Mouse (Mus musculus) midbrain, embryonic 13.5 days (tissue): Measurements from ENCODE around the gene Tnc. TPM values are rescaled to one million over a fixed set of nuclear protein-coding genes. Genes with fewer than 3 reads are reported as not detected.

Experiments
- ATAC-seq: fragments of 200-750 bp; cut with Nextera tagmentation; 2 replicates; pipeline ENCODE4 v1.8.0; 2017; ENCODE audit warnings: mild to moderate bottlenecking, moderate TSS enrichment, moderate library complexity
- H3K27ac ChIP-seq: fragments of 300-500 bp; sonication (generic); 2 replicates; pipeline ENCODE4 v1.5.1; 2015; ENCODE audit warnings: inconsistent platforms, mild to moderate bottlenecking, moderate library complexity
- H3K27me3 ChIP-seq: fragments of 300-500 bp; sonication (generic); 2 replicates; pipeline ENCODE4 v1.6.1; 2015; ENCODE audit warnings: mild to moderate bottlenecking, inconsistent platforms
- H3K36me3 ChIP-seq: fragments of 300-500 bp; sonication (generic); 2 replicates; pipeline ENCODE4 v1.6.1; 2015; ENCODE audit warnings: mild to moderate bottlenecking, inconsistent platforms
- H3K4me1 ChIP-seq: fragments of 300-500 bp; sonication (generic); replicated peaks from 2 replicates; pipeline ENCODE4 v1.6.1; 2015; ENCODE audit warnings: inconsistent platforms
- H3K4me2 ChIP-seq: fragments of 300-500 bp; sonication (generic); replicated peaks from 2 replicates; pipeline ENCODE4 v1.6.1; 2015; ENCODE audit warnings: moderate library complexity, mild to moderate bottlenecking, inconsistent platforms
- H3K4me3 ChIP-seq: fragments of 300-500 bp; sonication (generic); replicated peaks from 2 replicates; pipeline ENCODE4 v1.5.1; 2015; ENCODE audit warnings: mild to moderate bottlenecking, inconsistent platforms
- H3K9ac ChIP-seq: fragments of 300-500 bp; sonication (generic); replicated peaks from 2 replicates; pipeline ENCODE4 v1.6.1; 2015; ENCODE audit warnings: mild to moderate bottlenecking, inconsistent platforms
- H3K9me3 ChIP-seq: fragments of 300-500 bp; sonication (generic); 2 replicates; pipeline ENCODE4 v1.6.1; 2016; ENCODE audit warnings: mild to moderate bottlenecking, inconsistent platforms
- WGBS: fragments of 180-500 bp; shearing (Covaris S2); methylation state at CpG from one replicate; pipeline ENCODE4 v1.1.7; 2015; 5-methylcytosine and 5-hydroxymethylcytosine counted together
- polyA plus RNA-seq: library from polyadenylated mRNA; unstranded; fragments of >200 nt; fragmentation: Nextera tagmentation; extraction: Ambion mirVana; gene quantifications from 2 replicates; pipeline ENCODE4 v1.2.1, GENCODE M21; 2015

The Tnc gene
- polyA plus RNA-seq, 1 experiment from 2014 or later: 12.9 TPM

DNA sequence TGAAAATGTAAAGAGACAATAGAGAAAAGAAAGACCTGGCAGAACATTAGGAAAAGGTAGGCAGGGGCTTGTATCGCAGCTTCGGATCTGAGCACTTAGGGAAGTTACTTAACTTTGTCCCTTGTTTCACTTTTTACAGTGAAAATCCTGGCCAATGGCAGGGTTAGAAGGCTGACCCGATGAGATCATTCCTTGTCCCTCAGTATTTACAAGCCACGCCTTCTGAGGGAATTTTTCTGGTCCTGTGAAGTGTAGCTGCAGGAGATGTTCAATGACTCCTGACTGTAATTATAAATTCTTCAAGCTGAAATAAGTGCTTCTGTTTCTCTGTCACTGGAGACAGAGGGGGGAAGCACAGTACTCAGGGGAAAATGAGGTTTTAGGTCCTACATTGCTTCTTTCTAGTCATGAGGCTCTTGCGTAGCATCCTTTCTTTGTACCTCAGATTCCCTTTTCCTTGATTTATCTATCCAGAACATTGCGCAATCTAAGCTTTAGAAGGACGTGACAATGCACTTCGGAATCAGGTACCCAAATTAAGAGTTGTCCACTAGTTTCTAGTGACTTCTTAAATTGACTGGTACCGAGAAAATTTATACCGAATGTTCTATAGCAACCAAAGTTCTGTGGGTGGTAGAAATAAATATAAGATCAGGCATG lies 25.8 kb downstream of the Tnc start:
- H3K36me3 ChIP-seq: no peaks in the 10 kb centered on the region
- WGBS: 93% methylated on average over 10 of the region's 10 CpGs
- H3K4me1 ChIP-seq: no peaks in the 10 kb centered on the region
- no peak overlapping the region for H3K4me2 ChIP-seq
- no peak overlapping the region for H3K27ac ChIP-seq
- no peak overlapping the region for H3K4me3 ChIP-seq
- H3K9ac ChIP-seq: no peak overlapping the region
- ATAC-seq: no peak
- H3K9me3 ChIP-seq: no peaks in the 10 kb centered on the region
- no peaks in the 10 kb centered on the region for H3K27me3 ChIP-seq

DNA sequence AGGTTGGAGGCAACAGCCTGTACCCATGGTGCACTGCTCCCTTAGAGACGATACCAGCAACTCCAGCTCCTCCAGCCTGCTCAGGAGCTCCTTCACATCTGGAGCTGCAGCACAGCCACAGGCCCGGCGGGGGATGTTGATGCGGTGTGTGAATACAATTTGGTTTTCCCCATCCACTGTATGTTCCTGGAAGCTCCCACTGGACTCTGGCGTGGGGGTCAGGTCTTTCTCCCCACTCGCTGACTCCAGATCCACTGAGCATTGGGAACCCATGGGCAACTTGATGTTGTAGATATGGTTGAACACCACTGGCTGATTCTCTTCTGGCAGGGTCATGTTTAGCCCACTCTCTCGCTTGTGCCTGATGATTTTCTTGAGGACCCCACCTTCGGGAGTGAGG lies 26.7 kb downstream of the Tnc start:
- 87% methylated on average over 8 of the region's 8 CpGs for WGBS
- ATAC-seq: no peak
- H3K36me3 ChIP-seq: no peaks in the 10 kb centered on the region

DNA sequence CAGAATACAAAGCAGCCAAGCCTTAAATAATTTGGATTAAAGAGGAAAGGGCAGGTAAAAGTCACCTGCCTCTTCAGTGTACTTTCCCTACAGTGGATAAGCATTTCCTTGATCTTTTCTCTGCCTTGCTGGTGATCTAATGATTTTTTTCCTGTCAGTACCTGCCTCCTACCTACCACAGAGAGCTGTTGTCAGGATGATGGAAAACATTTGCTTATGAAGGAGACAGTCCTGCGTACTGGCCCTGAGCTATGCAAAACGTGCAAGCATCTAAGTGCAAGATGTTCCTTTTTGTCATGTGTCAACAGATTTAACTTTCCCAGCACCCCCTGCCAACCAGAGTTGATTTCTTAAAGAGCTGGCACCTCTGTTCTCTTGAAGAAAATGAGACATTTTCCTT lies 35.5 kb downstream of the Tnc start:
- H3K27ac ChIP-seq: no peak overlapping the region
- WGBS: 52% methylated on average over 2 of the region's 2 CpGs
- H3K27me3 ChIP-seq: no peaks in the 10 kb centered on the region
- H3K9ac ChIP-seq: no peak overlapping the region
- ATAC-seq: no peak
- H3K4me2 ChIP-seq: no peak overlapping the region
- no peaks in the 10 kb centered on the region for H3K9me3 ChIP-seq
- H3K4me1 ChIP-seq: no peaks in the 10 kb centered on the region
- no peaks in the 10 kb centered on the region for H3K36me3 ChIP-seq
- H3K4me3 ChIP-seq: no peak overlapping the region

More for the DNA sequence above, 26.7 kb downstream of the Tnc start:
- no peaks in the 10 kb centered on the region for H3K4me1 ChIP-seq
- no peak overlapping the region for H3K4me2 ChIP-seq
- H3K27ac ChIP-seq: no peak overlapping the region
- no peaks in the 10 kb centered on the region for H3K9me3 ChIP-seq
- H3K27me3 ChIP-seq: no peaks in the 10 kb centered on the region
- H3K4me3 ChIP-seq: no peak overlapping the region
- no peak overlapping the region for H3K9ac ChIP-seq

- Histone ChIP-seq H3K36me3 (no peaks in the 10 kb centered on the region), H3K4me1 (no peaks in the 10 kb centered on the region), H3K4me3 (no peak overlapping the region), H3K9me3 (no peaks in the 10 kb centered on the region), H3K4me2 (no peak overlapping the region), H3K27me3 (no peaks in the 10 kb centered on the region), H3K27ac (no peak overlapping the region), H3K9ac (no peak overlapping the region)
- WGBS: 91% methylated on average over 1 of the region's 1 CpGs
- no peak for ATAC-seq
These were observed 36.9 kb downstream of the Tnc start for GRCm38 (mm10) chr4:64009936-64010335.

- Histone ChIP-seq H3K9ac (no peak overlapping the region), H3K4me1 (no peaks in the 10 kb centered on the region), H3K36me3 (no peaks in the 10 kb centered on the region), H3K4me3 (no peak overlapping the region), H3K27ac (no peak overlapping the region), H3K27me3 (no peaks in the 10 kb centered on the region), H3K4me2 (no peak overlapping the region), H3K9me3 (no peaks in the 10 kb centered on the region)
- ATAC-seq: no peak
- 81% methylated on average over 4 of the region's 4 CpGs for WGBS
These were observed 41.6 kb downstream of the Tnc start for GRCm38 (mm10) chr4:64005198-64005597.

GRCm38 (mm10) chr4:64003677-64004076 lies 43.1 kb downstream of the Tnc start:
- Histone ChIP-seq H3K4me3 (no peak overlapping the region), H3K9ac (no peak overlapping the region), H3K27ac (no peak overlapping the region), H3K4me2 (no peak overlapping the region), H3K9me3 (no peaks in the 10 kb centered on the region), H3K27me3 (no peaks in the 10 kb centered on the region), H3K36me3 (no peaks in the 10 kb centered on the region), H3K4me1 (no peaks in the 10 kb centered on the region)
- 10% methylated on average over 3 of the region's 3 CpGs for WGBS
- ATAC-seq: peak; percentile 55

DNA sequence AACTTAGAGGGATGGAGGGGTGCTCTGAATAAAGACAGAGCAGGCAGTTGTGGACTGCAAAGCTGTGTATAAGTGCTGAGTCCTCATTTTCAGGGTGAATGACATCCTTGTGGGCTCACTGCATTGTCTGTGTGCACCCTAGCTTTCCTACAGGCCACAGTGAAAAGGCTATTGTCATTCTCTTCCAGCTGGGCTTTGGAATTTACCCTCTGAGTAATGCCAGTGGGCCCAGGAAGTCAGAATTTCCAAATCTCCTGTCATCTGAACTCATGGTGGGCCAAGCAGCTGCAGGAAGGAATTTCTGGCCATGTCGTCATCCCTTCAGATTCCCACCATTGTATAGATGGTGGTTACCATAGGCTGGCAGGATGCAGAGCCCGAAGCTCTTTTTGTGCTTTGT lies 44.6 kb downstream of the Tnc start:
- no peak overlapping the region for H3K9ac ChIP-seq
- H3K36me3 ChIP-seq: no peaks in the 10 kb centered on the region
- no peaks in the 10 kb centered on the region for H3K27me3 ChIP-seq
- no peaks in the 10 kb centered on the region for H3K9me3 ChIP-seq
- no peak overlapping the region for H3K4me3 ChIP-seq
- no peak for ATAC-seq
- no peak overlapping the region for H3K4me2 ChIP-seq
- 36% methylated on average over 2 of the region's 2 CpGs for WGBS
- no peak overlapping the region for H3K27ac ChIP-seq
- H3K4me1 ChIP-seq: no peaks in the 10 kb centered on the region

DNA sequence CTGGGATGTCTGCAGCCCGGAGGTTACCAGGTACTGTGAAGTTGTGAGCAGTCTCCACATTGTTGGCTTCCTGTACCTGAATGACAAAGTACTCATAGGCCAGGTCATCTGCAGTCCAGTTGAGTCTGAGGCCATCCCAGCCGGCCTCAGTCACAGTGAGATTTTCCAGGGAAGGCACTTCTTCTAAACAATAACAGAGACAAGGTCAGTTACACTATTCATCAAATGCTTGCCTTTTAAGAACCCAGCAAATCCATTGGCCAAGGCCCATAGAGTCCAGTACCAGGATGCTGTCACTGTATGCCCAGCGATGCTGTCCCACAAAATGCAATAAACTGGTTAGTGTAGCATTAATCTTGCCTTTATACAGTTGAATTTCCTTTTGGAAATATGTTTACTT lies 46.0 kb downstream of the Tnc start:
- WGBS: 90% methylated on average over 3 of the region's 3 CpGs
- ATAC-seq: no peak

GRCm38 (mm10) chr4:64000293-64000692 lies 46.5 kb downstream of the Tnc start:
- WGBS: 94% methylated on average over 4 of the region's 4 CpGs
- H3K4me1 ChIP-seq: no peaks in the 10 kb centered on the region
- no peaks in the 10 kb centered on the region for H3K9me3 ChIP-seq
- H3K36me3 ChIP-seq: no peaks in the 10 kb centered on the region
- no peak for ATAC-seq
- H3K27me3 ChIP-seq: no peaks in the 10 kb centered on the region
- no peak overlapping the region for H3K4me2 ChIP-seq
- no peak overlapping the region for H3K27ac ChIP-seq
- H3K4me3 ChIP-seq: no peak overlapping the region
- H3K9ac ChIP-seq: no peak overlapping the region

More for the DNA sequence above, 46.0 kb downstream of the Tnc start:
- H3K4me2 ChIP-seq: no peak overlapping the region
- no peaks in the 10 kb centered on the region for H3K9me3 ChIP-seq
- no peaks in the 10 kb centered on the region for H3K27me3 ChIP-seq
- H3K27ac ChIP-seq: no peak overlapping the region
- no peak overlapping the region for H3K9ac ChIP-seq
- no peak overlapping the region for H3K4me3 ChIP-seq
- no peaks in the 10 kb centered on the region for H3K4me1 ChIP-seq
- H3K36me3 ChIP-seq: no peaks in the 10 kb centered on the region

- ATAC-seq: 0 out of 2 replicates have a peak, but pooled peaks have one; percentile 53
- Histone ChIP-seq H3K9me3 (no peaks in the 10 kb centered on the region), H3K4me3 (no peak overlapping the region), H3K9ac (no peak overlapping the region), H3K4me2 (no peak overlapping the region), H3K4me1 (0 out of 2 replicates have a peak, but pooled peaks cover 7% of the 10 kb centered on the region), H3K36me3 (no peaks in the 10 kb centered on the region), H3K27ac (no peak overlapping the region; the same call in 1 of the 2 replicates), H3K27me3 (no peaks in the 10 kb centered on the region)
- 64% methylated on average over 2 of the region's 2 CpGs for WGBS
These were observed 53.2 kb downstream of the Tnc start for GRCm38 (mm10) chr4:63993462-63994113.

DNA sequence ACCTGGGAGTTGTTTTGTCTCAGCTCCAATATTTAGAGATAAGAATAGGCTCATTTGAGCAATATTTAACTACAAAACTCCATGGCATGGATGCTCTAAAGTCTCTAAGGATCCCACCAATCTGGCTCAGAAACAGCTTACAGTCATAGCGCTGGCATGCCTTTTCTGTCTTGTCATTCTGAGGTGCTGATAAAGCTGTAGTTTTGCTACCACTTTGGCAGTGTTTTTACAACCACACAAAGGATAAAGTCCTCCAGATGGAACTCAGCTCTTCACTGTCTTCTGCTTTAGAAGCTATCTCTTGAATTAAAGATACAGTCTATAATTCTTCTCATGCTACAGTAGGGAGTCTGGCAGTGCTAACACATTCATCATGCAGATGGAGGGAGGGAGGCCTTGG lies 56.6 kb downstream of the Tnc start:
- Histone ChIP-seq H3K9me3 (no peaks in the 10 kb centered on the region), H3K4me3 (no peak overlapping the region), H3K27me3 (no peaks in the 10 kb centered on the region), H3K27ac (no peak overlapping the region), H3K9ac (no peak overlapping the region), H3K36me3 (no peaks in the 10 kb centered on the region), H3K4me2 (no peak overlapping the region), H3K4me1 (0 out of 2 replicates have a peak, but pooled peaks cover 7% of the 10 kb centered on the region)
- 94% methylated on average over 1 of the region's 1 CpGs for WGBS
- ATAC-seq: no peak

DNA sequence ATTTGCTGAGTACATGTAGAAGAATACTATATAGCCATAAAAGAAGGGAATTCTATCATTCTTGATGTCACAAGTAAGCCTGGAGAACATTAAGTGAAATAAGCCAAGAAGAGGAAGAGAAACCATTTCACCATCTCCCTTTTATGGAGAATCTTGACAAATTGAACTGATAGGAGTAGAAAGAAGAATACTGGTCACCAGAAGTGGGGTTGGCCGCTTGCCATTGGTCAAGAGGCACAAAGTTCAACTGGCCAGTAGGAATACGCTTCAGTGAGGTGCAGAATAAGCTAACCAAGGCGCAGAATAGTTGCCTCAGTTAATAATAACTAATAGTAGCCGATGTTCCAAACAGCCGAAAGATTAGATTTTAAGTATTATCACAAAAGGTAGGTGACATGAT lies 58.7 kb downstream of the Tnc start:
- Histone ChIP-seq H3K4me1 (no peaks in the 10 kb centered on the region), H3K4me3 (no peak overlapping the region), H3K27ac (no peak overlapping the region), H3K9me3 (no peaks in the 10 kb centered on the region), H3K4me2 (no peak overlapping the region), H3K9ac (no peak overlapping the region), H3K27me3 (no peaks in the 10 kb centered on the region), H3K36me3 (no peaks in the 10 kb centered on the region)
- 92% methylated on average over 5 of the region's 5 CpGs for WGBS
- no peak for ATAC-seq

- Histone ChIP-seq H3K9ac (no peak overlapping the region), H3K27ac (no peak overlapping the region), H3K4me1 (no peaks in the 10 kb centered on the region), H3K9me3 (no peaks in the 10 kb centered on the region), H3K27me3 (no peaks in the 10 kb centered on the region), H3K4me3 (no peak overlapping the region), H3K36me3 (no peaks in the 10 kb centered on the region), H3K4me2 (no peak overlapping the region)
- no peak for ATAC-seq
These were observed 60.2 kb downstream of the Tnc start for GRCm38 (mm10) chr4:63986576-63986975.
